Mouse (Mus musculus) forebrain, embryonic 14.5 days (tissue): ENCODE measurements around the gene Ahnak. TPM values are rescaled to one million over a fixed set of nuclear protein-coding genes. Genes with fewer than 3 reads are reported as not detected.

Experiments used
- ATAC-seq: fragments of 200-750 bp; cut with Nextera tagmentation; 2 replicates; pipeline ENCODE4 v1.8.0; 2017; ENCODE audit warnings: mild to moderate bottlenecking, moderate library complexity
- DNase-seq: peaks from one replicate; pipeline ENCODE4 v3.0.0-alpha.2; 2015; ENCODE audit warnings: low spot score
- H3K27ac ChIP-seq: fragments of 300-500 bp; sonication (generic); 2 replicates; pipeline ENCODE4 v1.5.1; 2014; ENCODE audit warnings: low read depth, mild to moderate bottlenecking, control low read depth, low read length, moderate library complexity
- H3K27me3 ChIP-seq: fragments of 300-500 bp; sonication (generic); replicated peaks from 2 replicates; pipeline ENCODE4 v1.6.1; 2014; ENCODE audit warnings: low read length, control low read depth, mixed read lengths; ENCODE audit not compliant: control insufficient read depth, insufficient read depth
- H3K36me3 ChIP-seq: fragments of 300-500 bp; sonication (generic); 2 replicates; pipeline ENCODE4 v1.6.1; 2014; ENCODE audit warnings: low read length, control low read depth; ENCODE audit not compliant: control insufficient read depth, insufficient read depth
- H3K4me1 ChIP-seq: fragments of 300-500 bp; sonication (generic); 2 replicates; pipeline ENCODE4 v1.6.1; 2014; ENCODE audit warnings: antibody characterized with exemption, low read length, control low read depth; ENCODE audit not compliant: control insufficient read depth, insufficient read depth
- H3K4me2 ChIP-seq: fragments of 300-500 bp; sonication (generic); 2 replicates; pipeline ENCODE4 v1.6.1; 2014; ENCODE audit warnings: mild to moderate bottlenecking, control low read depth, low read length
- H3K4me3 ChIP-seq: fragments of 300-500 bp; sonication (generic); 2 replicates; pipeline ENCODE4 v1.5.1; 2014; ENCODE audit warnings: low read depth, low read length, control low read depth
- H3K9ac ChIP-seq: fragments of 300-500 bp; sonication (generic); 2 replicates; pipeline ENCODE4 v1.6.1; 2014; ENCODE audit warnings: mild to moderate bottlenecking, low read length, control low read depth, moderate library complexity
- H3K9me3 ChIP-seq: fragments of 300-500 bp; sonication (generic); replicated peaks from 2 replicates; pipeline ENCODE4 v1.6.1; 2016; ENCODE audit warnings: low read length, control low read depth, mixed read lengths; ENCODE audit not compliant: control insufficient read depth
- WGBS: fragments of 180-500 bp; shearing (Covaris S2); extraction: QIAGEN DNeasy Blood & Tissue Kit; methylation state at CpG from one replicate; pipeline ENCODE4 v1.1.7; 2014; 5-methylcytosine and 5-hydroxymethylcytosine counted together
- polyA plus RNA-seq: library from polyadenylated mRNA; unstranded; fragments of >200 nt; fragmentation: Nextera tagmentation; extraction: Ambion mirVana; gene quantifications from 2 replicates; pipeline ENCODE4 v1.2.1, GENCODE M21; 2014

The Ahnak gene
- polyA plus RNA-seq, 1 experiment from 2014 or later = 2.6 TPM

DNA sequence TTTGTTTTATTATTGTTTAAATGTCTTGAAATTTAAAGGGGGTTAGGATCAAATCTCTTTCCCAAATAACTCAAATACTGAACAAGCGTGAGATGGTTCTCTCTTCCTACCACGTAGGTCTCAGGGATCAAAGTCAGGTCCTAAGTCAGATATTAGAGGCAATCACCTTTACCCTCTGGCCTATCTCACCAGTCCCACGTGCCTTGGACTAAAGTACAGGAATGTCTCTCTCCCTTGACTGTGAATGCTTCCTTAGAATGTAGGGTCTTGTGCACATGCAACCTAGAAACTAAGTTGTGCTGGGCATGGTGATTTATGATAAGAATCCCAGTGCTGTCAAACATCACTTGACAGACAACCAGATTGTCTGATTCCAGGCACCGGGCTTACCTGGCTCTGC is 50.2 kb downstream of the Ahnak start:
- DNase-seq (no peak), ATAC-seq (no peak)
- H3K27ac ChIP-seq = no peak overlapping the region
- H3K9ac ChIP-seq = no peak overlapping the region
- H3K4me3 ChIP-seq = no peak overlapping the region
- no peaks in the 10 kb centered on the region for H3K9me3 ChIP-seq
- WGBS = 85% methylated on average over 4 of the region's 4 CpGs
- no peaks in the 10 kb centered on the region for H3K4me1 ChIP-seq
- no peaks in the 10 kb centered on the region for H3K27me3 ChIP-seq
- H3K36me3 ChIP-seq = no peaks in the 10 kb centered on the region
- H3K4me2 ChIP-seq = no peak overlapping the region

DNA sequence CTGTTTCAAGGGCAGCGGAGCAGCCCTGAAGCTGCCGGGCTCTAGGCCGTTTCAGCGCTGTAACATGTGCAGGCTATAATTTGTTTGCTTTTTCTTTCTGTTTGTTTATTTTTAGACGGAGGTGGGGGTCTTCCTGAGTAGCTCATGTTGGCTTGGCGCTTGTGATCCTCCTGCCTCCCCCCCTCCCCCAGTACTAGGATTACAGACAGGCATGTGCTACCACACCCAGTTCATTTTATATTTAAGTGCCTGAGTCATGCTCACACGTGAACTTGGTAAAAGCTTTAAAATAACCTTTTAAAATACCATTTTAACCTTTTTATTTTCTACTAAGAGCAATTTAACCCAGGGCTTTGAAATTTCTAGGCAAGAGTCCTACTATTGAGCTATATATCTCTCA is 50.8 kb downstream of the Ahnak start:
- no peak for DNase-seq

GRCm38 (mm10) chr19:9040649-9041048 is 51.6 kb downstream of the Ahnak start:
- no peaks in the 10 kb centered on the region for H3K9me3 ChIP-seq
- no peaks in the 10 kb centered on the region for H3K27me3 ChIP-seq
- no peak overlapping the region for H3K9ac ChIP-seq
- DNase-seq = no peak
- no peaks in the 10 kb centered on the region for H3K4me1 ChIP-seq
- 87% methylated on average over 6 of the region's 6 CpGs for WGBS
- ATAC-seq = no peak
- no peak overlapping the region for H3K4me3 ChIP-seq
- H3K27ac ChIP-seq = no peak overlapping the region
- no peaks in the 10 kb centered on the region for H3K36me3 ChIP-seq
- no peak overlapping the region for H3K4me2 ChIP-seq

More for the DNA sequence above, 50.8 kb downstream of the Ahnak start:
- no peak overlapping the region for H3K27ac ChIP-seq
- no peaks in the 10 kb centered on the region for H3K27me3 ChIP-seq
- H3K4me2 ChIP-seq = no peak overlapping the region
- H3K36me3 ChIP-seq = no peaks in the 10 kb centered on the region
- ATAC-seq = no peak
- no peaks in the 10 kb centered on the region for H3K9me3 ChIP-seq
- no peaks in the 10 kb centered on the region for H3K4me1 ChIP-seq
- 76% methylated on average over 7 of the region's 7 CpGs for WGBS
- H3K4me3 ChIP-seq = no peak overlapping the region
- H3K9ac ChIP-seq = no peak overlapping the region

- DNase-seq (no peak), ATAC-seq (no peak)
- Histone ChIP-seq H3K9me3 (no peaks in the 10 kb centered on the region), H3K4me3 (no peak overlapping the region), H3K4me2 (no peak overlapping the region), H3K27ac (no peak overlapping the region), H3K27me3 (no peaks in the 10 kb centered on the region), H3K36me3 (no peaks in the 10 kb centered on the region), H3K4me1 (no peaks in the 10 kb centered on the region), H3K9ac (no peak overlapping the region)
Observed at GRCm38 (mm10) chr19:9041074-9041473, 52.0 kb downstream of the Ahnak start.

DNA sequence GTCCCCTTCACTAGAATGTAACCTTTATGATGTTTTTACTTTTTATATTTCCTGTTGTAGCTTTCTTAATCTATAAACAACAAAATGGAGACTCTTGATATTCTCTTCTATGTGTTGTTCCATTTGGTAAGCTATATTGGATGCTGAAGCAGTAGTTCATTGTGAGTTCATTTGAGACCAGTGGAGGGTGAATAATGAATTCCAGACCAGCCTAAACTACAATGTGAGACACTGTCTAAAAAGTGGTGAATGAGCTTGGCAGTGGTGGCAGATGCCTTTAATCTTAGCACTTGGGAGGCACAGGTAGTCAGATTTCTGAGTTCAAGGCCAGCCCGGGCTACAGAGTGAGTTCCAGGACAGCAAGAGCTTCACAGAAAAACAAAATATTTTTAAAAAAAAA is 54.0 kb downstream of the Ahnak start:
- no peak overlapping the region for H3K4me2 ChIP-seq
- no peak overlapping the region for H3K4me3 ChIP-seq
- 69% methylated on average over 1 of the region's 1 CpGs for WGBS
- H3K4me1 ChIP-seq = no peaks in the 10 kb centered on the region
- ATAC-seq = no peak
- H3K9ac ChIP-seq = no peak overlapping the region
- H3K9me3 ChIP-seq = no peaks in the 10 kb centered on the region
- H3K36me3 ChIP-seq = no peaks in the 10 kb centered on the region
- DNase-seq = no peak
- H3K27ac ChIP-seq = no peak overlapping the region
- H3K27me3 ChIP-seq = no peaks in the 10 kb centered on the region

- Histone ChIP-seq H3K36me3 (no peaks in the 10 kb centered on the region), H3K27ac (no peak overlapping the region), H3K4me2 (no peak overlapping the region), H3K27me3 (no peaks in the 10 kb centered on the region), H3K9me3 (no peaks in the 10 kb centered on the region), H3K9ac (no peak overlapping the region), H3K4me3 (no peak overlapping the region), H3K4me1 (no peaks in the 10 kb centered on the region)
- ATAC-seq = no peak
- WGBS = 83% methylated on average over 4 of the region's 4 CpGs
- no peak for DNase-seq
Observed at GRCm38 (mm10) chr19:9044291-9044690, 55.2 kb downstream of the Ahnak start.

DNA sequence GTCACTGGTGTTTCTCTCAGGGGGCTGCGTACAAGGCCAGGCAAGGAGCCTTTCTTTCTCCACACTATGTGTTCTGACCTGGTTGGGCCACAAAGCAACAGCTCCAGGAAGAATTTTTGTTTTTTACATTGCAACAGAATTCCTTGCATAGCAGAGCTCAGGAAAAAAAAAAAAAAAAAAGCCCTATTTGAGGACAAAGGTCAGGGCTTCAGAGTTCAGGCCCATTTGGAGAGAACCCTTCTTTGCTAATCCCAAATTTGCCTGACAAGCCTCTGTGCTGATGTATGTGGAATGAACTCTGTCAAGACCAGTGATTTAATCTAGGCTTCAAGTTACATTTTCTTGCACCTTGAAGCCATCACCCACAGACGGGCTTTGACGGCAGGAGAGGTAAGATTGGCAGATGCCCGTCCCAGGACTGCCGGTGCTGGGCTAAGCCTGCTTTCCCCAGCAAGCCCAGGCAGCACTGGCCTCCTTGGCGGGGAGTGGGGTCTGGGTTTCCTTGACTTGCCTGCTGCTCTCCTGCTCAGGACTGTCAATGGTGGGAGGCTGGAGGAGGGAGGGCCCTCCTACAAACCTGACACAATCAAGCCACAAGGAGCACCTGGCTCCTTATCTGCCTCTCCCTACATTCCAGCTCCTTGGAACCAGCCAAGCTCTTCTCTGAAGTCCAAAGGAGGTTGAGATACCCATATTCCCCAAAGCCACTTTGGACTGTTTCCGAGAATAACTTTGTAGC is 58.3 kb downstream of the Ahnak start:
- H3K4me2 ChIP-seq = no peak overlapping the region
- H3K27ac ChIP-seq = no peak overlapping the region
- 78% methylated on average over 7 of the region's 7 CpGs for WGBS
- no peaks in the 10 kb centered on the region for H3K36me3 ChIP-seq
- no peak for ATAC-seq
- H3K27me3 ChIP-seq = no peaks in the 10 kb centered on the region
- DNase-seq = no peak
- H3K9me3 ChIP-seq = no peaks in the 10 kb centered on the region
- no peak overlapping the region for H3K9ac ChIP-seq
- no peak overlapping the region for H3K4me3 ChIP-seq
- H3K4me1 ChIP-seq = no peaks in the 10 kb centered on the region

GRCm38 (mm10) chr19:9047946-9048387 is 58.9 kb downstream of the Ahnak start:
- WGBS = 16% methylated on average over 1 of the region's 1 CpGs
- DNase-seq (peak; percentile 14), ATAC-seq (no peak)
- no peaks in the 10 kb centered on the region for H3K4me1 ChIP-seq
- no peaks in the 10 kb centered on the region for H3K9me3 ChIP-seq
- H3K4me2 ChIP-seq = no peak overlapping the region
- no peak overlapping the region for H3K4me3 ChIP-seq
- H3K27ac ChIP-seq = no peak overlapping the region
- no peaks in the 10 kb centered on the region for H3K36me3 ChIP-seq
- no peak overlapping the region for H3K9ac ChIP-seq
- no peaks in the 10 kb centered on the region for H3K27me3 ChIP-seq

DNA sequence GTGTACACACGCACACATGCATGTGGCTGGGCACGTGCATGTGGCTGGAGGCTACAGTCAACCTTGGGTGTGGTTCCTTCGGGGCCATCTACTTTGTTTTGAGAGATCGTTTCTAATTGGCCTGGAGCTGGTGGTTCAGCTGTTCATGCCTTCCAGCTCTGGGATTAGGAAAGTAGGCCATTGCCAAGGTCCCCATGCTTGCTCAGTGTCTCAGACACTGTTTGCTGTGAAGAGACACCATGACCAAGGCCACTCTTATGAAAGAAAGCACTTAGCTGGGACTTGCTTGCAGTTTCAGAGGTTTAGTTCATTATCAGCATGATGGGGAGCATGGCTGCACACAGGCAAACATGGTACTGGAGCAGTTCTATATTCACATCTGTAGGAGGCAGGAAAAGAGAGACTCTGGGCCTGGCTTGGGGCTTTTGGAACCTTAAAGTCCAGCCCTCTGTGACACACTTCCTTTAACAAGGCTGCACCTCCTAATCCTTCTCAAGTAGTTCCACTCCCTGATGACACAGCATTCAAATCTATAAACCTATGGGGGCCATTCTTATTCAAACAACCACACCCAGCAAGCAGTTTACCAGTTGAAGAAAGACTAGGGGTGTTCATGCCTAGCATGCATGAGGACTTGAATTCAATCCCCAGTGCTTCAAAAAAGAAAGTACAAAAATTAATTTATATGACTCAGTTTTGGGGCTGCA is 60.0 kb downstream of the Ahnak start:
- H3K4me2 ChIP-seq = no peak overlapping the region
- DNase-seq (no peak), ATAC-seq (no peak)
- 87% methylated on average over 4 of the region's 4 CpGs for WGBS
- no peaks in the 10 kb centered on the region for H3K27me3 ChIP-seq
- H3K27ac ChIP-seq = no peak overlapping the region
- H3K4me3 ChIP-seq = no peak overlapping the region
- no peak overlapping the region for H3K9ac ChIP-seq
- no peaks in the 10 kb centered on the region for H3K36me3 ChIP-seq
- no peaks in the 10 kb centered on the region for H3K9me3 ChIP-seq
- no peaks in the 10 kb centered on the region for H3K4me1 ChIP-seq
